Mouse (Mus musculus) layer of hippocampus, adult 8-10 months (tissue): ENCODE results near the gene Esrrb. TPM values are rescaled to one million over a fixed set of nuclear protein-coding genes. Genes with fewer than 3 reads are reported as not detected.

Experiments used
- DNase-seq, 2 experiments: peaks; one replicate each; pipeline ENCODE4 v3.0.0; 2022; ENCODE audit warnings: low spot score in 2 of 2
- total RNA-seq, 4 experiments: library from RNA; stranded (reverse); gene quantifications; 2 replicates each; pipeline ENCODE4 v1.2.4; 2022

Esrrb gene
- total RNA-seq, 4 experiments from 2014 or later, result 0.98 to 1.9 (median 1.5) TPM

- DNase-seq, result peak; percentile 27 to 39
Measured at GRCm38 (mm10) chr12:86421490-86421904, 60.6 kb downstream of the Esrrb start.

GRCm38 (mm10) chr12:86422166-86422910, 61.4 kb downstream of the Esrrb start:
- no peak for DNase-seq

GRCm38 (mm10) chr12:86423102-86423501, 62.2 kb downstream of the Esrrb start:
- DNase-seq, result no peak

GRCm38 (mm10) chr12:86427585-86427984, 66.7 kb downstream of the Esrrb start:
- DNase-seq, result no peak

GRCm38 (mm10) chr12:86431671-86432070, 70.8 kb downstream of the Esrrb start:
- DNase-seq, result no peak

- peak; percentile 66 to 82 for DNase-seq
Measured at GRCm38 (mm10) chr12:86433371-86433821, 72.5 kb downstream of the Esrrb start.

- DNase-seq, result no peak
Measured at GRCm38 (mm10) chr12:86435651-86436050, 74.7 kb downstream of the Esrrb start.

- DNase-seq, result no peak
Measured at GRCm38 (mm10) chr12:86450848-86451247, 89.9 kb downstream of the Esrrb start.

GRCm38 (mm10) chr12:86455009-86455408, 94.1 kb downstream of the Esrrb start:
- DNase-seq, result no peak

GRCm38 (mm10) chr12:86462742-86463470, 102.0 kb downstream of the Esrrb start:
- DNase-seq, result no peak

GRCm38 (mm10) chr12:86464385-86464784, 103.5 kb downstream of the Esrrb start:
- DNase-seq, result no peak

- DNase-seq, result no peak
Measured at GRCm38 (mm10) chr12:86466180-86466579, 105.3 kb downstream of the Esrrb start.

- no peak for DNase-seq
Measured at GRCm38 (mm10) chr12:86469919-86470318, 109.0 kb downstream of the Esrrb start.

- DNase-seq, result no peak
Measured at GRCm38 (mm10) chr12:86470912-86471311, 110.0 kb downstream of the Esrrb start.

GRCm38 (mm10) chr12:86473630-86474029, 112.7 kb downstream of the Esrrb start:
- DNase-seq, result no peak

- no peak for DNase-seq
Measured at GRCm38 (mm10) chr12:86475994-86476393, 115.1 kb downstream of the Esrrb start.

- DNase-seq, result no peak
Measured at GRCm38 (mm10) chr12:86478908-86479307, 118.0 kb downstream of the Esrrb start.

- no peak for DNase-seq
Measured at GRCm38 (mm10) chr12:86482029-86482428, 121.1 kb downstream of the Esrrb start.

- DNase-seq, result no peak
Measured at GRCm38 (mm10) chr12:86483413-86483841, 122.5 kb downstream of the Esrrb start.

GRCm38 (mm10) chr12:86488005-86488404, 127.1 kb downstream of the Esrrb start:
- DNase-seq, result no peak

- DNase-seq, result no peak
Measured at GRCm38 (mm10) chr12:86490052-86490451, 129.1 kb downstream of the Esrrb start.

GRCm38 (mm10) chr12:86491500-86491899, 130.6 kb downstream of the Esrrb start:
- DNase-seq, result no peak

GRCm38 (mm10) chr12:86492822-86493221, 131.9 kb downstream of the Esrrb start:
- DNase-seq, result peak in 1 of 2 experiments; percentile 20
